Mouse (Mus musculus) C2C12 (cell line): ENCODE measurements around the gene Gba2.
"Not testable (repeated sequence)": the region's sequence is repeated elsewhere in the genome, so short reads cannot be mapped to it uniquely, and the experiment has no call there.

Experiments used
- CTCF ChIP-seq: IDR thresholded peaks from one replicate; pipeline ENCODE4 v1.5.1; 2011; ENCODE audit not compliant: control insufficient read depth, insufficient read depth, insufficient read length
- MAX ChIP-seq: IDR thresholded peaks from one replicate; pipeline ENCODE4 v1.6.1; 2011; ENCODE audit warnings: mild to moderate bottlenecking, control low read depth

DNA sequence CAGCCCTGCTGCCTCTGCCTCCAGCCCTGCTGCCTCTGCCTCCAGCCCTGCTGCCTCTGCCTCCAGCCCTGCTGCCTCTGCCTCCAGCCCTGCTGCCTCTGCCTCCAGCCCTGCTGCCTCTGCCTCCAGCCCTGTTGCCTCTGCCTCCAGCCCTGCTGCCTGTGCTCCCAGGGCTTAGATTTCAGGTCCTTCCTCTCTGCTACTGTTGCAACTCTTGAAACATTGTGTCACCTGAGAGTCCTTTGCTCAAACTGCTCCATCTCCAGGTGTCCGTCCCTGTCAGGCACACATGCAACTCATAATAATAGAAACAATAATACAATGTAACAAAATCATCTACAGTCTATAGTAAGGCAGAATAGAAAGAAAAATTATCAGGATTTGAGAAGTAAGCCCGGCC lies 17.9 kb upstream of the Gba2 start:
- not testable (repeated sequence) for TF ChIP-seq CTCF, MAX
